ENCODE assay signal across 8 mouse cellular contexts in genomic region chr10:40349631-40350177, GRCm38 (mm10). TPM values are rescaled to one million over a fixed set of nuclear protein-coding genes. Genes with fewer than 3 reads are reported as not detected.
DNase-seq lines count a peak whose midpoint lies in the region; ATAC-seq and TF ChIP-seq lines count a peak whose summit lies in the region.

No protein-coding gene starts in this region.

- peak; percentile 65 to 69 for DNase-seq in cerebellum, postnatal 14 days
- no peak for DNase-seq in cerebellum, adult 9-11 months
- DNase-seq in brain, embryonic 14.5 days (ENCODE audit: low read depth) = peak; percentile 78
- DNase-seq in frontal cortex, postnatal 10 days (ENCODE audit: low spot score in 2 of 2) = peak; percentile 32 to 48
- peak; percentile 81 for DNase-seq in limb, embryonic 10.5 days (ENCODE audit: low spot score)
- peak; percentile 94 for DNase-seq in midbrain, embryonic 11.5 days (ENCODE audit: low spot score, missing footprints)
- DNase-seq in spleen, postnatal 36 days (ENCODE audit: low spot score in 2 of 2) = peak; percentile 62 to 64

- H3K27me3 ChIP-seq in hindbrain, embryonic 13.5 days = no peaks in the 10 kb centered on the region
- no peaks in the 10 kb centered on the region for H3K27me3 ChIP-seq in limb, embryonic 10.5 days (ENCODE audit: low read depth, poor library complexity, severe bottlenecking)
- no peaks in the 10 kb centered on the region for H3K27me3 ChIP-seq in midbrain, embryonic 11.5 days (ENCODE audit: control insufficient read depth, insufficient read depth, low read length)

- ATAC-seq in hindbrain, embryonic 13.5 days (ENCODE audit: low FRiP score) = peak; percentile 60
- peak; percentile 47 for ATAC-seq in midbrain, embryonic 11.5 days (ENCODE audit: low FRiP score)

- peak overlapping the region; percentile 96 for H3K27ac ChIP-seq in hindbrain, embryonic 13.5 days
- H3K27ac ChIP-seq in limb, embryonic 10.5 days = peak overlapping the region; percentile 96
- H3K27ac ChIP-seq in midbrain, embryonic 11.5 days (ENCODE audit: low read depth, low read length) = peak overlapping the region; percentile 90

- under 1% methylated on average over 59 of the region's 62 CpGs for WGBS in hindbrain, embryonic 13.5 days
- WGBS in limb, embryonic 10.5 days = under 1% methylated on average over 60 of the region's 62 CpGs
- WGBS in midbrain, embryonic 11.5 days = 0% methylated on average over 60 of the region's 62 CpGs

- no peaks in the 10 kb centered on the region for H3K36me3 ChIP-seq in hindbrain, embryonic 13.5 days
- no peaks in the 10 kb centered on the region for H3K36me3 ChIP-seq in limb, embryonic 10.5 days
- H3K36me3 ChIP-seq in midbrain, embryonic 11.5 days (ENCODE audit: control insufficient read depth, insufficient read depth, low read length) = no peaks in the 10 kb centered on the region

- peak overlapping the region; percentile 63 for H3K4me2 ChIP-seq in hindbrain, embryonic 13.5 days
- H3K4me2 ChIP-seq in midbrain, embryonic 11.5 days = peak overlapping the region; percentile 75

- no peaks in the 10 kb centered on the region for H3K9me3 ChIP-seq in hindbrain, embryonic 13.5 days
- H3K9me3 ChIP-seq in limb, embryonic 10.5 days (replicated peaks) = no peaks in the 10 kb centered on the region
- no peaks in the 10 kb centered on the region for H3K9me3 ChIP-seq in midbrain, embryonic 11.5 days (ENCODE audit: control insufficient read depth, low read length)

- no peak for TF ChIP-seq CTCF in brain, embryonic 14.5 days (IDR thresholded peaks at IDR 0.05; ENCODE audit: borderline replicate concordance, extremely low read depth, insufficient read depth, insufficient read length)

- peak overlapping the region; percentile 92 for H3K9ac ChIP-seq in hindbrain, embryonic 13.5 days
- peak overlapping the region; percentile 88 for H3K9ac ChIP-seq in midbrain, embryonic 11.5 days (ENCODE audit: low read length)

- peak; percentile 43; the same call in 1 of the 2 replicates for TF ChIP-seq POLR2A in brain, embryonic 14.5 days (IDR thresholded peaks at IDR 0.05; ENCODE audit: borderline replicate concordance, extremely low read depth, insufficient read depth, insufficient read length, poor library complexity, severe bottlenecking)

- peaks cover 29% of the 10 kb centered on the region for H3K4me1 ChIP-seq in hindbrain, embryonic 13.5 days (replicated peaks)
- peaks cover 18% of the 10 kb centered on the region for H3K4me1 ChIP-seq in limb, embryonic 10.5 days
- peaks cover 17% of the 10 kb centered on the region for H3K4me1 ChIP-seq in midbrain, embryonic 11.5 days (ENCODE audit: control insufficient read depth, insufficient read depth, low read length)

- peak overlapping the region; percentile 91 for H3K4me3 ChIP-seq in hindbrain, embryonic 13.5 days
- H3K4me3 ChIP-seq in limb, embryonic 10.5 days = peak overlapping the region; percentile 94
- peak overlapping the region; percentile 90 for H3K4me3 ChIP-seq in midbrain, embryonic 11.5 days (ENCODE audit: low read depth, low read length)

RNA-seq across cellular contexts. Expression of gene Cdk19, which starts 10.3 kb away (rescaled TPM):
- 20.2 and 21.5 TPM in 2 replicates for polyA plus RNA-seq in brain, embryonic 14.5 days (2012; rRNA removed)
- polyA plus RNA-seq in hindbrain, embryonic 13.5 days (2015; fragmentation: Nextera tagmentation; extraction: Ambion mirVana) = 11.0 and 12.7 TPM in 2 replicates
- polyA plus RNA-seq in limb, embryonic 10.5 days (2016; fragmentation: Nextera tagmentation; extraction: Ambion mirVana) = 5.0 and 9.0 TPM in 2 replicates
- 7.3 and 8.6 TPM in 2 replicates for polyA plus RNA-seq in midbrain, embryonic 11.5 days (2014; fragmentation: Nextera tagmentation; extraction: Ambion mirVana)

RNA-seq across cellular contexts. Expression of gene Amd1, which starts 47.7 kb away (rescaled TPM):
- polyA plus RNA-seq in brain, embryonic 14.5 days (2012; rRNA removed) = 50.5 and 55.6 TPM in 2 replicates
- 40.4 and 43.3 TPM in 2 replicates for polyA plus RNA-seq in hindbrain, embryonic 13.5 days (2015; fragmentation: Nextera tagmentation; extraction: Ambion mirVana)
- polyA plus RNA-seq in limb, embryonic 10.5 days (2016; fragmentation: Nextera tagmentation; extraction: Ambion mirVana) = 83.3 and 94.6 TPM in 2 replicates
- 104 and 115 TPM in 2 replicates for polyA plus RNA-seq in midbrain, embryonic 11.5 days (2014; fragmentation: Nextera tagmentation; extraction: Ambion mirVana)
